Mouse (Mus musculus): ENCODE data around the gene Hist2h2aa2.
"Not testable (repeated sequence)": the region's sequence is repeated elsewhere in the genome, so short reads cannot be mapped to it uniquely, and the experiment has no call there.

The Hist2h2aa2 gene

DNA sequence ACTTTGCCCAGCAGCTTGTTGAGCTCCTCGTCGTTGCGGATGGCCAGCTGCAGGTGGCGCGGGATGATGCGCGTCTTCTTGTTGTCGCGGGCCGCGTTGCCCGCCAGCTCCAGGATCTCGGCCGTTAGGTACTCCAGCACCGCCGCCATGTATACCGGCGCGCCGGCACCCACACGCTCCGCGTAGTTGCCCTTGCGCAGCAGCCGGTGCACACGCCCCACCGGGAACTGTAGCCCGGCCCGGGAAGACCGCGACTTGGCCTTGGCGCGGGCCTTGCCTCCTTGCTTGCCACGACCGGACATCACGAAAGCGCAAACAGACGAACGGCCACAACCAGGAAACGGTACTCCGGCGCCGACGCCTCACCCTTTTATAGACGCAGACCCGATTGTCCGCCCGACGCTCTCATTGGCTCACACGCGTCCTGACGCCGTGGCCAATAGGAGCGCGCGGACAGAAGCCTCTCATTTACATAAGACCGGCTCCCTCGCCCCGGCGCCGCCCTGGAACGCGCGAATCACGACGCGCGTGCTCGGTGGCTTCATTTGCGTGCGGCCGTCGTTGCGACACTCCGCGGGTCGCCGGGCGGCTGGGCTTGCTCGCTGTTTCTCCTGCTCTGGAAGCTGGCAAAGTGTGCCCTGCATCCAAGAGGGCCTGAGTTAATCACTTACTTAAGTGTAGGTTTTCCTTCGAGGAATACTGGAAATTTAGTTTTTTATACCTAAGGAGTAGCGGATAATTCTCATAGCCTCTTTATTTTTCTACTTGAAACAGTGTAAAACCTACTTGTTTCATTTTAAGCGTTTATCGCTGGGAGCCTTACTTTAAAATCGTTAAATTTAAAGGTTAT, at the start of gene Hist2h2aa2:
Gene Hist2h2aa2 (minus strand): TSS at position 328 of the 850 bp plus-strand sequence.
- peak; percentile 98 for DNase-seq (ENCODE audit: low spot score in 2 of 2)

DNA sequence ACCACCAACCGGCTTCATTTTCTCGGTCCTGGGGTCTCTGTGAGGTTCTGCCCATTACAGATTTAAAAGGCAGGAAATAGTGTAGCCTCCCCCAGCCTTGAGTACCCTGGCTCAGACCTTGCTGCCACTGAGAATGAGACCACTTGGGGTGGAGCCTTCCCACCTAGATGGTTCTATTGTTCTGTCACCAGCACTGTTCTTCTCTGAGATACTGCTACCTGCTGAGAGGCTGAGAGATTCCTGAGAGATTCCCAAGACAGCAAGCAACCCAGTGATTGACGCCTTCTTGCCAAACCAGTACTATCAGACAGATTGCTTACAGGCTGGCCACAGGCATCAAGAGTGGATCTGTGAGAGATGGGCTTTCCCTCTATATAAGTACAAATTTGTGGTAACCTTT, 49.1 kb upstream of the Hist2h2aa2 start:
- no peak for DNase-seq (ENCODE audit: low spot score in 2 of 2)

DNA sequence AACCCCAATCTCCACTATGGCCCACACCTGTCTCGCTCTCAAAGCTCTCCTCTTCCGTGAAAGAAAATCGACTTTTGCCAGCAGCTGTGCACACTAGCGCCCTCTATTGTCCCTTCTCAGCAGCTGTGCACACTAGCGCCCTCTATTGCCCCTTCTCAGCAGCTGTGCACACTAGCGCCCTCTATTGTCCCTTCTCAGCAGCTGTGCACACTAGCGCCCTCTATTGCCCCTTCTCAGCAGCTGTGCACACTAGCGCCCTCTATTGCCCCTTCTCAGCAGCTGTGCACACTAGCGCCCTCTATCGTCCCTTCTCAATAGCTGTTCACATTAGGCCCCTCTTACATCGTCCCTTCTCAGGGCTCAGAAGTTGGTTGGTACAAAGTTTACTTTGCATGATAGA, 47.3 kb upstream of the Hist2h2aa2 start:
- DNase-seq (ENCODE audit: low spot score in 2 of 2) = not testable (repeated sequence)

DNA sequence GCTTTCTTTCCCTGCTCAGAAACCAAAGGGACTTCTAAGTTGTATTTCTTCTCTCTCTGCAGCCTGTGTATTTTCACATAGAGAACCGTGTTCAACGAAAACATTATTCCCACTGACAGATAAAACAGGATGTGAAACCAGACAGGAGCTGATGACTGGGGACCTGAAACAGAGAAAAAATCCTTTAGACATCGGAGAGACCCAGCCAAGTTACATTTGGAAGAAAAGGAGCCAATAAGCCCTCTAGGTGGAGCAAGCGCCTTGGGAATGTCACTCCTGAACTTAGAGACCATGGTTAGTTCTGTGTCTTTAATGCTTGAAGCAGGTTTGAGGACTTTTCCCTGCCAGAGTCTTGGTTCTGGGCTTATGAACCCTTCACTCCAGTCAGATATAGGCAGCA, 44.4 kb upstream of the Hist2h2aa2 start:
- DNase-seq (ENCODE audit: low spot score in 2 of 2) = peak in 1 of 2 experiments; percentile 60

DNA sequence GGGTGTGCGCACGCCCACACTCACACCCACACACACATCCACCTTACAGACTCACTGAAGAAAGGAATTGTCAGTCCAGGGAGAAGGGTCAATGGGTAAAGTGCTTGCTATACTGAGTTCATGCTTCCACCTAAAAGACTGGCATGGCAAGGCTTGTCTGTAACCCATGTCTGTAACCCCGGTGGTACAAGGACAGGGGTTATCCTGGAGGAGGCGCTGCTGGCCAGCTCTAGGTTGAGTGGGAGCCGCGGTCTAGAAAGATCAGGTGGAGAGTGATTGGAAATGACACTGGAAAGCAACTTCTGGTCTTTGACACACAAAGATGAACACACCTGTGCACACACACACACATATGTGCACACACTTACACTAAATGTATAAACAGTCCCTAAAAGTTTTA, 40.6 kb upstream of the Hist2h2aa2 start:
- no peak for DNase-seq (ENCODE audit: low spot score in 2 of 2)

DNA sequence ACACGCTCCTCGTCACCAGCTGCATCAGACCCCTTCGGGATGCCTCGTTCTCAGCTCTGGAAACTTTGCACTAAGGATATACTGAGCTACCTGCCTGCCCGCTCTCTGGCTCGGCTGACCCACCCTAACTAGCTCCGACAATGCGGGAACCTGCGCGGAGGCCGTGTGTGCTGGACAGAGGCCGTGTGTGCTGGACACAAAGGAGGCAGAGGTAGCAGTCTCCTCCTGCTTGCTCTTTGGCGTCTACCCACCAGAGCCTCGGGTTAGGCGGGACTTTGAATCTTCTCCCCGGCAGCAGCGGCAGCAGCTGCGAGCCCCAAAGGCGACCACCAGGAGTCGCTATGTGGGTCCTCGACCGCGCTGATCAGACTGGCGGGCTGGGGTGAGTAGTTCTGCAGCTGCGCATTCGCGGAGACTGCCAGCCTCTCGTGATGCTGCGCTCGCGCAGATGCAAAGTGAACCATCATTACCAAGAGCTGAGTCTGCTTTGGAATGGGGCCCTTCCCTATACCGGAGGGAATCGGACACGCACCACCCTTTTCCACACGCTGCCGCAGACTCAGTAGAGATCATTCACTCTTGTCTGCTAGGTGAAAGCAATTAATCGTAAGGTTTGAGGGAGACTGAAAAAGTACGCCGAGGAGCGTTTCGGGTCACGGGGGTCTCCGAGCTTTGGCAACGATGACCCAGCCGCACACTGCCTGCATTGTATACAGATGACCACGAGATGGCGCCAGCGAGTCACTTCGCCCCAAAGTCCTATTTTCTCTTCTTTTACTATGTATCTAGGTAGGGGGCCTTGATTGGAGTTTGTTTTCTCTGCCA, 37.9 kb upstream of the Hist2h2aa2 start:
- peak; percentile 92 to 94 for DNase-seq (ENCODE audit: low spot score in 2 of 2)

DNA sequence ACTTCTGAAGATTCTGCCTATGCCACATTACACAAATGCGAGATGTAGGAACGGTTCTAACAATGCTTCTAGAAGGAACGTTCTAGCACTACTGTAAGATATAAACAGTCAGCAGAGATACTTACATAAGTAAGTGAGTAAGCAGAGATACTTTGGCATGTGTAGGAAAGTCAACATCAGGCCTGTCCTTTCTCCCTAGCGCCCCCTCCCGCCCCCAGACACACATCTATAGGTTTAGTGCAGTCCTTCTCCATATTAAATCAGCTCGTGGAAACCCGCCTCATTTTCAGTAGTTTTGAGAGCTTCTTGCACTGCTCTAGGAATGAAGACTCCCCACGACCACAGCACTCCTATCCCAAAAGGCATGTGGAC, 37.3 kb upstream of the Hist2h2aa2 start:
- DNase-seq (ENCODE audit: low spot score in 2 of 2) = peak in 1 of 2 experiments; percentile 46

DNA sequence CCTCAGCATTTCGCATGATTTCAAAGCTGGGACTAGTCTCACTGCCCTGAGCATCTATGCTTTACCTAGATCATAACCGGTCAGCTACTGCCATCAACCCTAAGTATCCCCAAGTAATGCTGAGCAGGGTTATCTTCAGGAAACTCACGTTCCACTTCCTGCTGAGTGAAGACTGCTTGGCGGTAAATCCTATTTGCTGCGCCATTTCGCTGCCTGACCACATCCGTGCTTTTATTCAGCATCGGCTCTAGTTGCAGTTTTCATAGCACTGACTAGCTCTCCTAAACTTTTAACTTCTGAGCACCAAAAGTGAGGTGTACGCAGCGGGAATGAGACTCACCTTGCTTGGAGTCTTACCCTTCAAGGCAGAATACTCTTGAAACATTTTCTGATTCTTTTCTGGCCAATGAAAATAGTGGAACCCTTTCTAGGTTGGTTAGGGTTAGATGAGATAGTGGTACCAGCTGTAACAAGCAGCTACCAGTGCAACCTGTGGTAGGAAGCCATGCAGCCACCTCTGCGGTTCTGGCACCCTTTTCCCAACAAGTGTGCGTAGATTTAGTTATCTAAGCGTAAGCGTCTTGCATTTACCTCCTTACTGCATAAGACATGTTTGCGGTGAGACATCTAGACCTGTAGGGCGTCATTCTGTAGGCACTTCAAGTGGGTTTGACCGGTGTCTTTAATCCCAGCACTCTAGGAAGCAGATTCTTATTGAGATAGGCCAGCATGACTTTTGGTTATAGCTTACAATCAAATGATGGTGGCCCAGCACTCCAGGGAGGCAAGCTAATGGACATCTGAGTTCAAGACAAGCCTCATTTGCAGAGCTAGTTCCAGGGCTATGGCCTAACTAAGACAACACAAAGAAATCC, 33.8 kb upstream of the Hist2h2aa2 start:
- no peak for DNase-seq (ENCODE audit: low spot score in 2 of 2)

DNA sequence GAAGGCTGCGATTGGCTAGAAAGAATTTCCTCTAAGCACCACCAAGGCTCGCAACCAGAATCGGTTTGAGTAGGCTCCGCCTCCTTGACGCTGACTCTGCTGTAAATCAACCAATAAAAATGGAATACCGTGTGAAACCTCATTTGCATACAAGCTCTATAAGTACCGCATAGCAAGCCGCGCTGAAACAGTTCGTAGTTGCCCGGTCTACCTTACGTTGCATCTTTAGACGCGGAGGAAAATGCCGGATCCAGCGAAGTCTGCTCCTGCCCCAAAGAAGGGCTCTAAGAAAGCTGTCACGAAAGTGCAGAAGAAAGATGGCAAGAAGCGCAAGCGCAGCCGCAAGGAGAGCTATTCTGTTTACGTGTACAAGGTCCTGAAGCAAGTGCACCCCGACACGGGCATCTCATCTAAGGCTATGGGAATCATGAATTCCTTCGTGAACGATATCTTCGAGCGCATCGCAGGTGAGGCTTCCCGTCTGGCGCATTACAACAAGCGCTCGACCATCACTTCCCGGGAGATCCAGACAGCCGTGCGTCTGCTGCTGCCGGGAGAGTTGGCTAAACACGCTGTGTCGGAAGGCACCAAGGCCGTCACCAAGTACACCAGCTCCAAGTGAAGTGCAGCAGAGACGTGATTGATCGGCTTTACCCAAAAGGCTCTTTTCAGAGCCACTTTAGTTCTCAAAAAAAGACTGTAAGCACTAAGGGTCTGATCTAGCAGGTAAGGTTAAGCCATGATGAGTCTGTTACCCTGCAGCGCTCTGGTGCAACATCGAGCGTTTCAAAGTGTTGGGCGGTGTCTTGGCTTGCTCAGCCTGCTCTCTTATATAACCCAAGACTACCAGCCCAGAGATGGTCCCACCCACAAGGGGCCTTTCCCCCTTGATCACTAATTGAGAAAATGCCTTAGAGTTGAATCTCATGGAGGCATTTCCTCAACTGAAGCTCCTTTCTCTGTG, 29.7 kb upstream of the Hist2h2aa2 start, which contains the start of gene Hist2h2bb:
Gene Hist2h2bb (plus strand): TSS at position 242 of the 964 bp plus-strand sequence.
- DNase-seq (ENCODE audit: low spot score in 2 of 2) = peak; percentile 95 to 98

DNA sequence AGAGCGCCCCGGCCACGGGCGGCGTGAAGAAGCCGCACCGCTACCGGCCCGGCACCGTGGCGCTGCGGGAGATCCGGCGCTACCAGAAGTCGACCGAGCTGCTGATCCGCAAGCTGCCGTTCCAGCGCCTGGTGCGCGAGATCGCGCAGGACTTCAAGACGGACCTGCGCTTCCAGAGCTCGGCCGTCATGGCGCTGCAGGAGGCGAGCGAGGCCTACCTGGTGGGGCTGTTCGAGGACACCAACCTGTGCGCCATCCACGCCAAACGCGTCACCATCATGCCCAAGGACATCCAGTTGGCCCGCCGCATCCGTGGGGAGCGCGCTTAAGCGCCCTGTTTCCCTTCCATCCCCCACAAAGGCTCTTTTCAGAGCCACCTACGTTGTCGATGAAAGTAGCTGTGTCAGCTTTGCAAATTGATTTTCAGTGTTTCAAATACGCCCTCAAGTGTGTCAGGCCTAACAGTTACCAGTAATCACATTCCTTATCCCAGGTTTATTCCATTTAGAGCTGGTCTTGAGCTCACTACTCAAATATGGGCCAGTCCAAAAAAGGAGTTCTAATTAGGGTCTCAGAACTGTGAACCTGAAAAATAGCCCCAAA, 28.8 kb upstream of the Hist2h2aa2 start:
- peak; percentile 36 to 56 for DNase-seq (ENCODE audit: low spot score in 2 of 2)

DNA sequence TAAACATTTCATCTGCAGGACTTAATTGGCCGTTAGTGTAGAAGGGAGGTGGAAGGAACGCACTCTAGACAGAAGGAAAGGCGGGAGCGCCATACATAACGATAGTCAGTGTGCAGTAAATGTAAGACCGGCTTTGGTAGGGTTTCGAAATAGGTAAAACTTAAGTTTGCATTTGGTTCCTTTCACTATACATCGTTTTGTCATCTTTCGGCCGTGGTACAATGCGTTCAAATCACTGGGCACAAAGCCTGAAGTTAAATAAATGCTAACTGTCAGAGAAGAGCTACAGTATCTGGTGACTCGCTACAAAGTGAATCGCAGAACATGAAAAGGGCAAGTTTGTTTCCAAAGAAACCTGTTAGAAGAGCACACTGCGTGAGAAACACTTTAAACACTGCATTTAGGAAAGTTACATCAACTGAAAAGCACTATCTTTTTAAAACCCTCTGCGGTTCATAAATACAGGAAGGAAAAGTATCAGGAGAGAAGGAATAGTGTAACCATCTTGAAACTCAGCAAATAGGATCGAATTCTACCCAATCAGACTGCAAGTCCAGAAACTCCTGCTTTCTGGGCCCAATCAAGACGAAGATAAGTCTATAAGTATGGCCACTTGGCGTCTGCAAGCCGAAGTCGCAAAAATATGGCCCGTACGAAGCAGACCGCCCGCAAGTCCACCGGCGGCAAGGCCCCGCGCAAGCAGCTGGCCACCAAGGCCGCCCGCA, 28.1 kb upstream of the Hist2h2aa2 start, which contains the start of gene Hist2h3b:
Gene Hist2h3b (plus strand): TSS at position 604 of the 725 bp plus-strand sequence.
- DNase-seq (ENCODE audit: low spot score in 2 of 2) = peak; percentile 85 to 90

DNA sequence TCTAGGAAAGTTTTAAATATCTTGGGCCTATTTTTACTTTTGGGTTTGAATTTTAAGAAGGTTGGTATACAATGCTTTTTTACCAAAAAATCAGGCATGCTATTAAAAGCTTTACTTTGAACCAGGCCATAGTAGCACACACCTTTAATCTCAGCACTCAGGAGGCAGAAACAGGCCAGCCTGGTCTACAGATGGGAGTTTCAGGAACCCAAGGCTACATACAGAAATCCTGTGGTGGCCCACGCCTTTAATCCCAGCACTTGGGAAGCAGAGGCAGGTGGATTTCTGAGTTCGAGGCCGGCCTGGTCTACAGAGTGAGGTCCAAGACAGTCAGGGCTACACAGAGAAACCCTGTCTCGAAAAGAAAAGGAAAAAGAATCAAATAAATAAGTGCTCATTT, 27.5 kb upstream of the Hist2h2aa2 start:
- no peak for DNase-seq (ENCODE audit: low spot score in 2 of 2)

DNA sequence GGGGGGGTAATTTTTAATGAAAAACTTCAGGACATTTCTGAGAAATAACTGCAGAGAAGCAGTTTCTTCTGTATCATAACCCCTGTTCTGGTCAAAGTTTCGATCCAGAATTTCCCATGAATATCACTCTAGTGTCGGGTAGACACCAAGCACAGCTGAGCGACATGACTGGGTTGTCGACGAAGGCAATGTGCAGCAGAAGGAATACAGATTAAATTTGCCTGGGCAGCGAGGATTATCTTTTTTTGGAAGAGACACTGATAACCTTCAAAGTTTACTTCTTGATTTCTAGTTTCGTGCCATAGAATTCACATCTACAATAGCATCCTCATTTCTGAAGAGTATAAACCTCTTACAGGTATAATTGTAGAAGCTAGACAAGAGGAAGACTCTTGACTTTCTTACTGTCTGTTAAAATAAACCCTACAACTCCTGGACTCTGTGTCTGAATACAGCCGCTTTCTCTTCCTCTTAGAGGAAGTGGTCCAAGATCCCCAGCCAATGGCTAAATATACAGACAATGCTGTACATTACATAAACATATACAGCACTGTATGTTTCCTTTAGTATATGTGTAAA, 26.1 kb upstream of the Hist2h2aa2 start:
- DNase-seq (ENCODE audit: low spot score in 2 of 2) = no peak

DNA sequence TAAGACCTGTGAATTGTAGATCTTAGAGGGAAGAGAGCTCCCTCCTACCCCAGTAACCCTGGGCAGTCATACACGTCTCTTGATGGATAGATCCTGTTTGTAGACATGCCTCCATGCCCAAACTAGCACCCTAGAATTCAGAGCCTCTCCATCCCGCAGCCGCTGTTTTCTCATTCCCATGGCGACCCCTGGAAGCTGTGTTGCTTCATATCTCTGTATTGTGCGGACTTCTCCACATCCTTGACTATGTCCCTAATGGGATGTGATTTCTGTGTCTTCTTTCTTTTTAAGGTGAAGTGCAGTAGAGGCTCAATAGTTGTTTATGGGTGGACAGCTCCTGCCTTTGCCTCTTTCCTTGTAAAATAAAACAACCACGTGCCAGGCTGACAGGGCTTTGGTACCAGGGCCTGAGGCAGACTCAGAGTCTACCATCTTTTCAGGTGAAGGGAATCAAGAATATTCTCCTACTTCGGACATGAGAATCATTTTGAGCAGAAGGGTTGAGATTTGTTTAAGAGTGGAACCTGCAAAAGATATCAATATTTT, 24.4 kb upstream of the Hist2h2aa2 start:
- no peak for DNase-seq (ENCODE audit: low spot score in 2 of 2)

DNA sequence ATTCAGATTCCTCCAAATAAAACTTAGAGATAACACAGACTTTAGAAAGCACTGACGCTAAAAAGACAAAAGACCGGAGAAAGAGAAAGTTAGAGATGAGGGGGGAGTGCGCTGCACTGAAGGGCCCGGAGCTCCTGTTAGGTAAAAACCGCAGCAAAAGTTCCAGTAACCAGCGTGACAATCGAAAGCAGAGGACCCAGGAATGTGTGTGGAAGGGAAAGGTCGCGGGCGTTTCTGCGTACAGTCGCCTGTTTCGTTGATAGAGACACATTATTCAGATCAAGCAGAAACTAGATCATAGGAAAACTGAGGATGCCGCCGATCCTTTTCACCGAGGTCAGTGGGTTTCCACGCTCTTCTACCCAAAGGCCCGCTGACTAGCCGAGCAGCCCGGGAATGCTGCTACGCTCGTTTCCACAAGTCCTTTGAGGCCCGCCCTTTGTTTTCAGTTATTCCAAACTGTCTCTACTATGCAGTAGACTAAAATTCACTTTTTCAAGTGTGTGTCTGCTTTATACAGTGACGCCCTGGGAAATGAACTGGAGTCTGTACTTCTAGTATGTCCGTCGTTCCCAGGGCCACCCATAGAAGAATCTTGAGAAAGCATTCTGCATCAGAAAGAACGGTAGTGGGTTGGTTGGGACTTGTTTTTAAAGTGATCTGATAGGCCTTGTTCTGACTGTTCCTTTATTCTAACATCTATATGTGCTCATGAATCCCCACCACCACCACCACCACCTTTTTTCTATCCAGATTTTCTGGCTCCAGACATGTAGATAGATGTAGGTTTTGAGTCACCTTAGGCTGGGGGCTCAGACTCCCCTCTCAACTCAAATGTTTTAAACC, 23.7 kb upstream of the Hist2h2aa2 start:
- peak; percentile 47 to 59 for DNase-seq (ENCODE audit: low spot score in 2 of 2)

DNA sequence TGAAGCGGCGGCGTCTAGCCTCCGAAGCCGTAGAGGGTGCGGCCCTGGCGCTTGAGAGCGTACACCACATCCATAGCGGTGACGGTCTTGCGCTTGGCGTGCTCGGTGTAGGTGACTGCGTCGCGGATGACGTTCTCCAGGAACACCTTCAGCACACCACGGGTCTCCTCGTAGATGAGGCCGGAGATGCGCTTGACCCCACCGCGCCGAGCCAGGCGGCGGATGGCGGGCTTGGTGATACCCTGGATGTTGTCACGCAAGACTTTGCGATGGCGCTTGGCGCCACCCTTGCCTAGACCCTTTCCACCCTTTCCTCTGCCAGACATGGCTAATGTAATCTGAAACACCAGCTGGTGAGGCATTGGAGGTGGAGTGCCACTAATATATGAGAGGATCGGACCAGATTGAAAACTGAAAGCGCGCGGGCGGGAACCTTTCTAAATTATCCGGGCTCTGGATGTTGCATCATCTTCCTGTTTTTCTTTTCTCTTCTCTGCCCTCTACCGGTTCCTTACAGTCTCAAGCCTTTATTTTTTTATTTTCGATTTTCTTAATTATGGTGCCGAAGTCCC, 23.0 kb upstream of the Hist2h2aa2 start, which contains the start of gene Hist2h4:
Gene Hist2h4 (minus strand): TSS at position 333 of the 572 bp plus-strand sequence.
- DNase-seq (ENCODE audit: low spot score in 2 of 2) = peak; percentile 98 to 100

DNA sequence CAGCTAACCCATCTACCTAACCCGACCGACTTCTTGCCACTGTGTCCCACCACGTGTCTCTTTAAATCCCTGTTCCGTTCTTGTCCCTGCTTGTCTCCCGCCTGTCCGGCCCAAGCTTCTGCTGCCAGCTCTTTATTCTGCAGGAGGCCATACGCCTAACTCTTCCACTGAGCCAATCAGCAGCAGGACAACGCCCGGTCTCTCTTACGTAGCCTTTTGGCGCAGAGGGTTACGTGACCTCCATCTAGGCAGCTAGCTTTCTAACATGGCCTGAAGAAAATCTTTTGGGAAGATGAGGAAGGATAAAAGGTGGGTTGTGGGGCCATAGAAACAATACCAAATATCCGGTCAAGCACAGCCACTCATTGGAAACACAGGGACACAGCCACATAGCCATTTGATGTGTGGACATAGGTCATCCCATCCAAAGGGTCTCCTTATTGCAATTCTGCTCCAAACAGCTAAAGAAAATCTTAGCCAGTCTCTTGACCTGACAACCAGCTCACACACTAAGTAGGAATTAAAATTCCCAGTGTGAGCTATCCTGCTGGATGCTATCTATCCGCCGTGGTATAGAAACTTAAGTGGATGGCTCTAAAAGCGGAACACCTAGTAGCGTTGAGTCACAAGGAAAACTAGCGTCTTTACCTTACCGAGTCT, 22.3 kb upstream of the Hist2h2aa2 start:
- peak; percentile 84 to 88 for DNase-seq (ENCODE audit: low spot score in 2 of 2)

Measured in frontal cortex, postnatal 36 days (tissue).